Comparison of ENCODE assay signal across 15 mouse cellular contexts in genomic region chr3:86754178-86754577, GRCm38 (mm10).
DNase-seq lines count a peak whose midpoint lies in the region; ATAC-seq lines count a peak whose summit lies in the region.
"Had no signal": no experiment of that assay in that cellular context is flagged by ENCODE, and none has a peak within 500 bp of the region (broad histone marks: within the 10 kb centered on the region; RNA-seq: fewer than 3 reads in every experiment).

No protein-coding gene starts in this region.

- ATAC-seq in midbrain, embryonic 12.5 days (ENCODE audit: low FRiP score, low read depth) = no peak
- ATAC-seq in midbrain, embryonic 11.5 days (ENCODE audit: low FRiP score) = no peak
- no peak for ATAC-seq in hindbrain, embryonic 15.5 days (ENCODE audit: low FRiP score, low read depth)
- ATAC-seq in neural tube, embryonic 15.5 days (ENCODE audit: low FRiP score) = no peak

- intact Hi-C loops in left cerebral cortex, postnatal 36 days (cut with DNase I) = no loop called here

- H3K27ac ChIP-seq in midbrain, embryonic 12.5 days (replicated peaks) = no peak overlapping the region; the same call in 1 of the 2 replicates
- no peak overlapping the region for H3K27ac ChIP-seq in midbrain, embryonic 11.5 days (ENCODE audit: low read depth, low read length)
- H3K27ac ChIP-seq in hindbrain, embryonic 15.5 days (replicated peaks) = peak overlapping the region; percentile 66
- peak overlapping the region; percentile 68 for H3K27ac ChIP-seq in neural tube, embryonic 15.5 days (replicated peaks)
- H3K27ac ChIP-seq: forebrain, embryonic 10.5 days; liver, embryonic 13.5 days; stomach, postnatal 0 days had no signal

- H3K9me3 ChIP-seq in midbrain, embryonic 12.5 days = no peaks in the 10 kb centered on the region
- no peaks in the 10 kb centered on the region for H3K9me3 ChIP-seq in midbrain, embryonic 11.5 days (ENCODE audit: control insufficient read depth, low read length)
- no peaks in the 10 kb centered on the region for H3K9me3 ChIP-seq in hindbrain, embryonic 15.5 days
- no peaks in the 10 kb centered on the region for H3K9me3 ChIP-seq in neural tube, embryonic 15.5 days (replicated peaks)
- H3K9me3 ChIP-seq: forebrain, embryonic 10.5 days; liver, embryonic 13.5 days had no signal

- DNase-seq in midbrain, embryonic 11.5 days (ENCODE audit: low spot score, missing footprints) = no peak
- peak; percentile 38 to 42 for DNase-seq in kidney, postnatal 36 days
- no peak for DNase-seq in left cerebral cortex, postnatal 36 days (ENCODE audit: low spot score in 2 of 2)
- DNase-seq in adrenal gland, adult 18-20 months (ENCODE audit: low spot score in 2 of 2) = no peak
- no peak for DNase-seq in ovary, postnatal 10 days (ENCODE audit: low spot score)
- DNase-seq: cerebellum, adult 2 months; gastrocnemius, postnatal 36 days; liver, embryonic 13.5 days; lung, postnatal 4 days; right cerebral cortex, postnatal 25 days had no signal

- no peaks in the 10 kb centered on the region for H3K36me3 ChIP-seq in midbrain, embryonic 12.5 days
- H3K36me3 ChIP-seq in midbrain, embryonic 11.5 days (ENCODE audit: control insufficient read depth, insufficient read depth, low read length) = no peaks in the 10 kb centered on the region
- H3K36me3 ChIP-seq in hindbrain, embryonic 15.5 days = no peaks in the 10 kb centered on the region
- H3K36me3 ChIP-seq in neural tube, embryonic 15.5 days = no peaks in the 10 kb centered on the region
- H3K36me3 ChIP-seq: forebrain, embryonic 10.5 days; liver, embryonic 13.5 days had no signal

- WGBS in midbrain, embryonic 12.5 days = 73% methylated on average over 6 of the region's 6 CpGs
- 78% methylated on average over 6 of the region's 6 CpGs for WGBS in midbrain, embryonic 11.5 days
- 61% methylated on average over 6 of the region's 6 CpGs for WGBS in hindbrain, embryonic 15.5 days
- WGBS in neural tube, embryonic 15.5 days = 37% methylated on average over 6 of the region's 6 CpGs

- H3K9ac ChIP-seq in midbrain, embryonic 12.5 days (replicated peaks) = no peak overlapping the region
- H3K9ac ChIP-seq in midbrain, embryonic 11.5 days (ENCODE audit: low read length) = no peak overlapping the region
- H3K9ac ChIP-seq in hindbrain, embryonic 15.5 days = no peak overlapping the region
- no peak overlapping the region for H3K9ac ChIP-seq in neural tube, embryonic 15.5 days (replicated peaks)
- H3K9ac ChIP-seq: liver, embryonic 13.5 days had no signal

- H3K4me3 ChIP-seq in midbrain, embryonic 12.5 days = no peak overlapping the region
- no peak overlapping the region for H3K4me3 ChIP-seq in midbrain, embryonic 11.5 days (ENCODE audit: low read depth, low read length)
- H3K4me3 ChIP-seq in hindbrain, embryonic 15.5 days = no peak overlapping the region
- no peak overlapping the region for H3K4me3 ChIP-seq in neural tube, embryonic 15.5 days (replicated peaks)
- H3K4me3 ChIP-seq: forebrain, embryonic 10.5 days; liver, embryonic 13.5 days had no signal

- H3K27me3 ChIP-seq in midbrain, embryonic 12.5 days = 0 out of 2 replicates have a peak, but pooled peaks cover 3% of the 10 kb centered on the region
- H3K27me3 ChIP-seq in midbrain, embryonic 11.5 days (ENCODE audit: control insufficient read depth, insufficient read depth, low read length) = no peaks in the 10 kb centered on the region
- no peaks in the 10 kb centered on the region for H3K27me3 ChIP-seq in hindbrain, embryonic 15.5 days
- no peaks in the 10 kb centered on the region for H3K27me3 ChIP-seq in neural tube, embryonic 15.5 days (replicated peaks)
- H3K27me3 ChIP-seq: liver, embryonic 13.5 days had no signal

- peaks cover 9% of the 10 kb centered on the region; the same call in 1 of the 2 replicates for H3K4me1 ChIP-seq in midbrain, embryonic 12.5 days
- H3K4me1 ChIP-seq in midbrain, embryonic 11.5 days (ENCODE audit: control insufficient read depth, insufficient read depth, low read length) = peaks cover 11% of the 10 kb centered on the region
- H3K4me1 ChIP-seq in hindbrain, embryonic 15.5 days (replicated peaks) = peaks cover 19% of the 10 kb centered on the region
- H3K4me1 ChIP-seq in neural tube, embryonic 15.5 days = peaks cover 17% of the 10 kb centered on the region
- H3K4me1 ChIP-seq: liver, embryonic 13.5 days had no signal

- H3K4me2 ChIP-seq in midbrain, embryonic 12.5 days (replicated peaks) = peak overlapping the region; percentile 26; the same call in 1 of the 2 replicates
- no peak overlapping the region for H3K4me2 ChIP-seq in midbrain, embryonic 11.5 days
- H3K4me2 ChIP-seq in hindbrain, embryonic 15.5 days = peak overlapping the region; percentile 27
- 0 out of 2 replicates have a peak overlapping the region, but pooled peaks have one; percentile 11 for H3K4me2 ChIP-seq in neural tube, embryonic 15.5 days
- H3K4me2 ChIP-seq: liver, embryonic 13.5 days had no signal

Comparison
In these comparisons a context has a peak if more than half of its experiments do, and no peak if none do; other contexts are left out.
1. H3K27ac ChIP-seq: peak in hindbrain, embryonic 15.5 days (single experiment) and neural tube, embryonic 15.5 days (single experiment); none in midbrain, embryonic 12.5 days (single experiment) and midbrain, embryonic 11.5 days (single experiment).
2. DNase-seq: peak in kidney, postnatal 36 days (2 of 2); none in midbrain, embryonic 11.5 days (single experiment), left cerebral cortex, postnatal 36 days (0 of 2), adrenal gland, adult 18-20 months (0 of 2) and ovary, postnatal 10 days (single experiment).